Mouse (Mus musculus) monocyte, adult 5-6 weeks (primary cell): ENCODE results near the gene Vdr. TPM values are rescaled to one million over a fixed set of nuclear protein-coding genes. Genes with fewer than 3 reads are reported as not detected.
"Not testable (repeated sequence)": the region's sequence is repeated elsewhere in the genome, so short reads cannot be mapped to it uniquely, and the experiment has no call there.

Experiments
- ATAC-seq: fragments of 153-309, 156-312 bp; replicated peaks from 2 replicates; pipeline ENCODE4 v1.8.0; 2017; ENCODE audit warnings: mild to moderate bottlenecking; ENCODE audit not compliant: low TSS enrichment, insufficient number of reproducible peaks, severe bottlenecking, poor library complexity, low FRiP score
- total RNA-seq: library from RNA; stranded (forward); fragments of 200-1000, 200-491, 200-594 nt; gene quantifications from 3 replicates; pipeline ENCODE4 v1.2.3, GENCODE M21; 2017

Gene Vdr
- total RNA-seq, 1 experiment from 2014 or later, result not detected

DNA sequence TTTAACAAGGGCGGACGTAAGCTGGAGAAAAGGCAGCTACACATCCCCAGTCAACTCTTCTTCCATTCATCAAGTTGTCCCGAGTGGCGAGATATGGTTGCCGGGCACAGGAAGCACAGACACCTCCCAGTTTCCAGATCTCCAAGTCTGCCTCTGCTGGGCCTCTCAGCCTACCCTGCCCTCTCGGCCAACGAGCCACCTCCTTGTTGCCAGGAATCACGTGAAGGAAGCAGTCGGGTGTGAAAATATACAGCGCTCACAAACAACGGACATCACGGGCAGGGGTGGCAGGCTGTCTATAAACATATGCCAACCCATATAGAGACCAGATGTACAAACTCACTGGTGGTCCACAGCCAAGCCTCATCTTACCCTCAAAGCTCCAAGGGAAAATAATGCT lies 14.6 kb downstream of the Vdr start:
- no peak for ATAC-seq

GRCm38 (mm10) chr15:97892506-97892905 lies 17.9 kb downstream of the Vdr start:
- ATAC-seq, result no peak

DNA sequence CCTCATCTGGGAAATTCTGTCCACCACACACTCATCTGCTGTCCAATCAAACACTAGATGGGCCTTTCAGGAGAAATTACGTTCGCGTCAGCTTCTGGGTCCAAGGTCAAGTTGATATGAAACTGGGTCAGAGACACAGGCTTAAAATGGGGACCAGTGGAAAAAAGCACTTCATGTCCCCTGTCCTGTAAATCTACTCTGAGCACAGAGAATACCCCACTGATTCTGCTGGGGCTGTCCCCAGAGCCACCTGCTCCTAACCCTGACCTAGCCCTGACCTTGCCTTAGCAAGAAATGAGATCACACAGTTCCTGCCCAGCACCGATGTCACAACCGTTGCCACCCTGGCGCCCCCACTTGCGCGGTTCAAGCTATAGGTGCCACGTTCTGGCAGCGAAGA lies 20.0 kb downstream of the Vdr start:
- ATAC-seq, result no peak

DNA sequence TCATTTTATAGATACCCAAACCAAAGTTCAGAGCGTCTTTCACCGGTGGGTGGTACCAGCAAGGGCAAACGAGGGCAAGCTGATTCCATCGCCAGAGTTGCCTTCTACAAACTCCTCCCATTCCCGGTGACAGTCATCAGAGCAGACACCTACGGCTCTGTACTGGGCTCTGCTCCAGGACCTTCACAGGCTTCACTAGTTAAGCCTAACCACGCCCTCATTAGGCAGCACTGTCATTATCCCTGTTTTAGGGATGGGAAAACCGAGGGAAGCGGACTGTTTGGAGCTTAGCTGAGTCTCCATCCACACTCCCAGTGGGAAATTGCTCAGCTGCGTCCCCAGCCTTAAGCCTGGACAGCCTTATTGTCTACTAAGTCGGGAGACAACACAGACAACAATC lies 20.4 kb downstream of the Vdr start:
- no peak for ATAC-seq

DNA sequence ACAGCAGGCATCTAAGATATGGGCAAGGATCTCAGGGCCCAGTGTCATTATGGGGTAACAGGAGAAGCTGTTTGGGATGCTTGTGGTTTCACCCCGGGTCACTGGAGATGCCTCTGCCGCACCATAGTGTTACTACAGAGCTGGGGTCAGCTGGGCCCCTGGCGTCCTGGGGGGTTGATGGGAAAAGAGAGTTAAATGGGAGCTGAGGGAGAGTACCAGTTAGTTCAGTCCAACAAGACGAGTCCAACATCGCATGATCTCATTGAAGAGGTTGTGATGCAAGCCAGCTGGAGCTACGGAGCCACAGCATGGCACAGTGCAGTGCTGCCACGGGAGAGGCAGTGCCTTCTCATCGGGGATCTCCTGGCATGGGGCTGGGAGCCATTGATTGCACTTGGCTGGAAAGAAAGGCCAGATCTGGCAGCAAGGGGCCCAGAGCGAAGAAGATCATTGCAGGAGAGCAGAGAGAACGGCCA lies 22.9 kb downstream of the Vdr start:
- ATAC-seq, result no peak

DNA sequence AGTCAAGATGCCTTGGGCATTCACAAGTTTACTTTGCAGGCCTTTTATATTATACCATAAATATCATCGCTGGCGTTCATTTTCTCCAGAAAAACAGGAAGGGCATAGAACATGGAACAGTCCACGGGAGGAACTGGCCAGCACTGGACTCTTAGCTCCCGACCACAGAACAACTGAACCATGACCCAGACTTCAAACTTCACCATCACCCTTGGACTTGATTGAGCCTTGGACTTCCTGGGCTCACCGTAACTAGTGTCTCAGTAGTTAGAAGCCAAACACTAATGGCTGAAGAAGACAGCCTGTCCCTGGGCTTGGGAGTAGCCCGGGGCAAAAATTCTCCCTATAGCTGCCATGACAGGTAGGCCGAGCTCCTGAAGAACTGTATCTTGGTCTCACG lies 29.0 kb downstream of the Vdr start:
- ATAC-seq, result no peak

- ATAC-seq, result no peak
Measured at GRCm38 (mm10) chr15:97880441-97880840, 30.0 kb downstream of the Vdr start.

- no peak for ATAC-seq
Measured at GRCm38 (mm10) chr15:97878696-97879328, 31.6 kb downstream of the Vdr start.

DNA sequence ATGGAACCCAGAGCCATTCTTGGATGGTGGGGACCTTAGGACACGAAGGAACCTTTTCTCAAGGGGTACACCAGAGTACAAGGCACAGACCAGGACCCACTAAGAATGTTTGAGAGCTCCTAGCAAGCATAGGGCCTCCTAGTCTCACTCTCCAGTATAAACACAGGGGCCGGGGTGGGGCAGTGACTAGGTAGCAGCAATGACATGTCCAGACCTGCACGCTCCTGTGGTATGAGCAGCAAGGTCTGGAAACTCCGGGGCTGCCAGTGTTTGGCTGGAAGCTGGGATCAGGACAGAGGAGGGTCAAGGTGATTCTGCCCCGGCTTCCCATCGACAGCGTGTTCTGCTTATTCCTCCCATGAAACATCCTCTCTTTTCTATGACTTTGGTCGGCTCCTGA lies 34.6 kb downstream of the Vdr start:
- no peak for ATAC-seq

DNA sequence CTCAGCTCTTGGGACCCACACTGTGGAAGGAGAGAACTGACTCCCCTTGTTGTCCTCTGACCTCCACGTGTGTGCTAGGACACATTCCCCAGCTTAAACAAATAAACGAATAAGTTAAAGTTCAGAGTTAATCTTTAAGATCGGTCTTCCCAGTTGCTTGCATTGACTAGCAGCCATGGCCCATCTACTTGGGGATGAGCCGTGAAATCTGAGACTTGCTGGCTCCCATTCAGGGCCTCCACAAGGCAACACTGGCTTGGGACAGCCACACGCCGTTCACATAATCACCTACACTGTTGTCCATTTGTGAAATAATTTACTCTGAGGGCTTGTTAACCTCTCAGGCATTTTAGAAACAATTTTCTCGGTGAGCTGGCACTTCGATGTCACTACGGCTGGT lies 36.7 kb downstream of the Vdr start:
- ATAC-seq, result no peak

DNA sequence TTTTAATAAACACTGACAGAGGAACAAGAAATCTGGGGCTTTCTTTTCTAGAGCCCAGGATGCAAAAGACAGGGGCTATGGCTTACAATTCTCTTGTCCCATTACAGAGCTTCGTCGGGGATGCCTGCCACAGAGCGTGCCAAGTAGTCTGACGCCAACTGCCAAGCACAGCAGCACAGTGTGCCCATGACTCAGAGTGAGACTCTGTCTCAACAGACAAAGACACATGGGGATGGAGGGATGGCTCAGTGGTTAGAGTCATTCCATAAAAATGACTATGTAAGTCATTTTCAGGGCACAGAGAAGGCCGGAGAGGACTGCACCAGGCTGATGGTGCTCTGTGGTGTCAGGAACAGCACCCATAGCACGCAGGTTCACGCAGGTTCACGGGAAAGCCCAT lies 38.3 kb downstream of the Vdr start:
- ATAC-seq, result no peak

DNA sequence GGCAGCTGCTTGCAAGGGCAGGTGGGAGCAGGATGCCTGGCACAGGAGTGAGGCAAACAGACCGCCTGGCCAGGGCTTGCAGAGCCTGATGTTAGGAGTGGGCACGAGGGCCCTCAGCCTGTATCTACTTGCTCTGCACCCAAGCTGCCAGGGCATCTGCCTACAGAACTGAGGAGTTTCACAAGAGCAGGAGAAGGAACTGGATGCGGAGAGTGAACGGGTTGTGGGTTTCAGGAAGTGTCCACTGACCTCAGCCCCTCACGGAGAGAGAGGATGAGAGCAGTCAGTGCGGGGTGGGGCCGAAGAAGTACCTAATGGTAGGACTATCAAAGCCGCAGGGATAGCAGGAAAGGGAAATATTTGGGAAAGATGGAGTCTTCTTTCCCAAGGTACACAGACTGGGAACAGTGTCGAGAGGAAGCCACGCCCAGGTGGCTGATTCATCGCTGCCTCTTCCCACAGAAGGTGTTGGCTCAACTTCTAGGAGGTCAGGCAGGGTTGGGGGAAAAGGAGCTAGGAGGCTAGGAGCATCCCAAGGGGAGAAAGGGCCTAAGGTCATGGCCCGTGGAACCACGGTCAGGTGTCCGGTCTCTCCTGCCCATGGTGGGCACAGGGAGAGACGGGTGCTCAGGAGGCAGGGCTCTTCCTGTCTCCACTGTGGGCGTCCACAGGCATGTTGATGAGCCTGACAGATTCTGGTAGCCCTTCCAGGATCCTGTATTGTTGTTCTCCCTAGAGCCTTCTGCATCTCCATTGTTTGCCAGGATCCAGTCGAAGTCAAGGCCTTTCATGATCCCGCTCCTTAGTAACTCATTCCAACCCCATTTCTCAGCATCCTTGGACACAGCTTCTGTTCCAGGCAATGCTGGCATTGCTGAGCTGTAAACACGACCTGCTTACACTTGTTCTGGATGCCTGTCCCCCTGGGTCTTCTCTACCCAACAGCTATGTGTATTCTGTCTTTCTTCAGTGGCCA lies 39.1 kb downstream of the Vdr start:
- ATAC-seq, result peak; percentile 37; the same call in 1 of the 2 replicates

DNA sequence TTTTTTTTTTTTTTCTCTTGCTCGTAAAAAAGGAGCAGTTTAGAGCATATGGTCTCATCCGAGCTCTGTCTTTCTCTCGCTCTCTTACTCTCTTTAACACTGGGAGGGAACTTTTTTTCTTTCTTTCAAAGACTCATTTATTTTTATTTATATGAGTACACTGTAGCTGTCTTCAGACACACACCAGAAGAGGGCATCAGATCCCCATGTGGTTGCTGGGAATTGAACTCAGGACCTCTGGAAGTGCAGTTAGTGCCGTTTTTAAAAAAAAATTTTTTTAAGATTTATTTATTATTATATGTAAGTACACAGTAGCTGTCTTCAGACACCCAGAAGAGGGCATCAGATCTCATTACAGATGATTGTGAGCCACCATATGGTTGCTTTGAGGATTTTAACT lies 40.3 kb downstream of the Vdr start:
- not testable (repeated sequence) for ATAC-seq

GRCm38 (mm10) chr15:97868985-97869384 lies 41.4 kb downstream of the Vdr start:
- ATAC-seq, result no peak; the same call in 1 of the 2 replicates

GRCm38 (mm10) chr15:97865988-97866387 lies 44.4 kb downstream of the Vdr start:
- ATAC-seq, result no peak

DNA sequence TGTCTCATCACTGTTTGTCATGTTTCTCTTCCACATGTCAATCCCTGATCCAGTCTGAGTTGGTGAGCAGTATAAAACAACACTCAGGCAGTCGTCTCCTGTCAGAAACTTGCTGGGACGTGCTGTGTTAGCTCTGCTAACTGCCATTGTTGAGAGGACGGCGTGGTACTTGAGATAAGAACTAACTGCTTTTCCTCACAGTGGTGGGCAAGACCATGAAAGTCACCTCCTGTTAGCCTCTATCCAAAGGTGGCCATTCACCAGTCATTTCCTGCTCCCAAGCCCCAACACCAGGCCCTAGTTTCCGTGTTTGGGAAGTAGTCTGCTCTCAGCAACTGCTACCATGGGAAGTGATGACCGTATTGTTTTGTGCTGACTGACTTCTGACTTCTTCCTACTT lies 45.3 kb downstream of the Vdr start:
- no peak for ATAC-seq

DNA sequence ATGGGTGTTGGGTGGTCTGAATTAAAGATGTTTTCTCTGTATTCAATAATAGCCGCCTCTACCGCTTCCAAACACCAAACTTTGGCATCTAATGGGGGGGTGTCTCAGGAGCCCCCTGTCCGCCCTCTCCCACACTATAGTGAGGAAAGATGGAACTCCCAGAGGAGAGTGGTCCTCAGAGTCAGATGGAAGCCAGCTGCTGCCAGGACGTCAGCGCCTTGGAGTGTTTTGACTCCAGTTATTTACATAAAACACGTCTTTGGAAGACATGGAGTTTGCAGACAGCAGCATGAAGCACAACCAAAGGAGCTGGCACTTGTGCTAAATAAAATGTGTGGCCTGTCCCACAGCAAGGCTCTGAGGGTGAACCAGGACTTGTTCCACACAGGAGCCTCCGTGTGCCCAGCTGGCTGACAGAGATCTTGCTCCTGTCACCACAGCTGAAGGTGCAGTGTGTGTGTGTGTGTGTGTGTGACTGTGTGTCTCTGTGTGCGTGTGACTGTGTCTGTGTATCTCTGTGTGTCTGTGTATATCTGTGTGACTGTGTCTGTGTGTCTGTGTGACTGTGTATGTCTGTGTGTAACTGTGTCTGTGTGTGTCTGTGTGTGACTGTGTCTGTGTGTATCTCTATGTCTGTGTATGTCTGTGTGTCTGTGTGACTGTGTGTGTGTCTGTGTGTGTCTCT lies 45.9 kb downstream of the Vdr start:
- ATAC-seq, result no peak

GRCm38 (mm10) chr15:97863494-97863881 lies 46.9 kb downstream of the Vdr start:
- no peak for ATAC-seq

DNA sequence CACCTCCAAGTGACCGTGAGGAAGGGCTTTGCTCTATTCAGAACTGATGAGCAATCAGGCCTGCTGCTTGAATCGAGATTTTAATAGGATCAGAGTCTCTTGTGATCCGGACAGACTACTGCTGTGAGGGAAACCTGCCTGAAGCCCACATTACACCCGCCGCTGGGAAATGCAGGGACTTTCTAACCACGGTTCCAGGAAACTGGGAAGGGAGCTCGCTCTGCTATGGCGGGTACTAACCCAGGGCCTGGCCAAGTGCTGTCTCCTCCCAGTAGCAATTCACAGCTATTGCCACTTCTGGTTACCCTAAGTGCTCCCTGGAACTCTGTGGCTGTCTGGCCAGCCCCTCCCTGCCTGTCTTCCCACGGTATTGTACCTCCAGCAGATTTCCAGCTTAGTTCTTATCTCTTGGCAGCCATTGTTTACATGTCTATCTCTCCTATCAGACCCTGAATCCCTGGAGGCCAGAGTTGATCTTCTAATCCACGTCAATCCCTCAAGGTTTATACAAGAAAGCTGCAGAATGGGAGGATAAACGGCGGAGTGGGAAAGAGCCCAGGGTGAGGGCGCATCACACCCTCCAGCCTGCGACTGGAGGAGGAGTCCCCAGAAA lies 47.4 kb downstream of the Vdr start:
- no peak for ATAC-seq
